Comparison of ENCODE assay signal across 12 mouse cellular contexts in genomic region chr10:81387716-81388115, GRCm38 (mm10). TPM values are rescaled to one million over a fixed set of nuclear protein-coding genes. Genes with fewer than 3 reads are reported as not detected.
"Had no signal": no experiment of that assay in that cellular context is flagged by ENCODE, and none has a peak within 500 bp of the region (broad histone marks: within the 10 kb centered on the region; RNA-seq: fewer than 3 reads in every experiment).

No protein-coding gene starts in this region.

- H3K4me3 ChIP-seq: kidney, embryonic 15.5 days; lung, embryonic 15.5 days; neural tube, embryonic 13.5 days had no signal

- H3K9ac ChIP-seq: kidney, embryonic 15.5 days; lung, embryonic 15.5 days; neural tube, embryonic 13.5 days had no signal

- H3K27ac ChIP-seq: lung, embryonic 15.5 days; macrophage; neural tube, embryonic 13.5 days had no signal

- H3K9me3 ChIP-seq: kidney, embryonic 15.5 days; lung, embryonic 15.5 days; neural tube, embryonic 13.5 days had no signal

- H3K4me2 ChIP-seq: kidney, embryonic 15.5 days; lung, embryonic 15.5 days; neural tube, embryonic 13.5 days had no signal

- DNase-seq: kidney, adult 18-20 months; kidney, postnatal 14 days; left cerebral cortex, postnatal 4 days; lung, postnatal 14 days; midbrain, embryonic 14.5 days; right cerebral cortex, postnatal 25 days; thymus, postnatal 4 days had no signal

- H3K27me3 ChIP-seq: kidney, embryonic 15.5 days; lung, embryonic 15.5 days; neural tube, embryonic 13.5 days had no signal

RNA-seq across cellular contexts. Expression of gene Gm48552, which starts 1.1 kb away (rescaled TPM):
- total RNA-seq: monocyte, adult 5-6 weeks had no signal

RNA-seq across cellular contexts. Expression of gene Gm48551, which starts 3.5 kb away (rescaled TPM):
- total RNA-seq: monocyte, adult 5-6 weeks had no signal
